Mouse (Mus musculus) liver, adult 2 months (tissue): ENCODE measurements around the gene Serpinb13. TPM values are rescaled to one million over a fixed set of nuclear protein-coding genes. Genes with fewer than 3 reads are reported as not detected.
A peak's percentile ranks its signal among the peaks of the same experiment; 100 is the strongest.

Source experiments
- DNase-seq: peaks from one replicate; pipeline ENCODE4 v3.0.0-alpha.2; 2011; ENCODE audit warnings: low read depth, low spot score; ENCODE audit errors: extremely low read depth
- H3K27ac ChIP-seq: fragments of 200-500 bp; replicated peaks from 2 replicates; pipeline ENCODE4 v1.5.1; 2012; ENCODE audit warnings: low read depth, mild to moderate bottlenecking, control low read depth, inconsistent platforms, low read length; ENCODE audit not compliant: insufficient read depth
- H3K27me3 ChIP-seq: fragments of 200-500 bp; 2 replicates; pipeline ENCODE4 v1.6.1; 2012; ENCODE audit warnings: mild to moderate bottlenecking, moderate library complexity, low read length, inconsistent platforms; ENCODE audit not compliant: control insufficient read depth, insufficient read depth
- H3K36me3 ChIP-seq: fragments of 200-500 bp; 2 replicates; pipeline ENCODE4 v1.6.1; 2012; ENCODE audit warnings: low read length, inconsistent platforms; ENCODE audit not compliant: control insufficient read depth, insufficient read depth
- H3K4me1 ChIP-seq: fragments of 200-500 bp; 2 replicates; pipeline ENCODE4 v1.6.1; 2011; ENCODE audit warnings: low read length; ENCODE audit not compliant: control insufficient read depth, insufficient read depth
- H3K4me3 ChIP-seq: fragments of 200-500 bp; 2 replicates; pipeline ENCODE4 v1.5.1; 2011; ENCODE audit warnings: low read depth, mild to moderate bottlenecking, control low read depth, low read length, moderate library complexity; ENCODE audit not compliant: insufficient read depth
- H3K79me2 ChIP-seq: fragments of 200-500 bp; 2 replicates; pipeline ENCODE4 v1.6.1; 2012; ENCODE audit warnings: inconsistent platforms, mild to moderate bottlenecking, low read length, moderate library complexity; ENCODE audit not compliant: control insufficient read depth, insufficient read depth
- H3K9ac ChIP-seq: fragments of 200-500 bp; 2 replicates; pipeline ENCODE4 v1.6.1; 2012; ENCODE audit warnings: low read depth, mild to moderate bottlenecking, control low read depth, inconsistent platforms, low read length
- CTCF ChIP-seq: fragments of 200-500 bp; IDR thresholded peaks from 2 replicates; pipeline ENCODE4 v1.5.1; 2011; ENCODE audit warnings: low read depth, low read length, control low read depth
- POLR2A ChIP-seq: fragments of 200-500 bp; IDR thresholded peaks from 2 replicates; pipeline ENCODE4 v1.6.1; 2011; ENCODE audit warnings: low read length, control low read depth; ENCODE audit not compliant: insufficient read depth; ENCODE audit errors: extremely low read depth
- WGBS: fragments of 180-500 bp; shearing (Covaris S2); methylation state at CpG from one replicate; pipeline ENCODE4 v1.1.7; 2018; 5-methylcytosine and 5-hydroxymethylcytosine counted together
- polyA plus RNA-seq: library from polyadenylated mRNA; depleted of rRNA; stranded (reverse); fragments of >200 nt; gene quantifications from 2 replicates; pipeline ENCODE4 v1.2.3, GENCODE M21; 2012; rRNA removed
- total RNA-seq: library from RNA; depleted of rRNA; stranded (reverse); fragments of >200 nt; gene quantifications from 2 replicates; pipeline ENCODE4 v1.2.3, GENCODE M21; 2014; rRNA removed

Gene Serpinb13
- not detected in 2 replicates for total RNA-seq
- polyA plus RNA-seq: not detected in 2 replicates

DNA sequence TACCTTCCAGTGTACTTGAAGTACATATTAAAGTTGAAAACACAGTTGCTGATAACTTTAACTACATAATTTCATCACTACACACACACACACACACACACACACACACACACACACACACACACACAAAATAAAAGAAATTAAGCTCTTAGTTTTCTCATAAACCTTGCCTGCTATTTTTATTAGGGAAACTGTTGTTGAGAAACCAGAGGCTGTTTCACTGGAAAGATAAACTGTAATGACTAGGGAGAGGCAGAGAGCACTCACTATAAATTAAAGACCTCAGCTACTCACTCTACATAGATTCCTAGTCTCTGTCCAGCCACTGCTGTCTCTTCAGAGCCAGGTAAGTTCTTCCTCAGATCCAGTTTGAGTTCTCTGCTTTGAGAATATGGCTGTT, at the start of gene Serpinb13:
Gene Serpinb13 (plus strand): TSS at position 301 of the 400 bp plus-strand sequence.
- Histone ChIP-seq H3K4me1 (no peaks in the 10 kb centered on the region), H3K79me2 (no peaks in the 10 kb centered on the region), H3K36me3 (no peaks in the 10 kb centered on the region), H3K27ac (no peak within 1 kb of the TSS), H3K4me3 (no peak within 1 kb of the TSS), H3K9ac (no peak within 1 kb of the TSS), H3K27me3 (no peaks in the 10 kb centered on the region)
- TF ChIP-seq CTCF (no peak), POLR2A (no peak)
- DNase-seq: no peak

DNA sequence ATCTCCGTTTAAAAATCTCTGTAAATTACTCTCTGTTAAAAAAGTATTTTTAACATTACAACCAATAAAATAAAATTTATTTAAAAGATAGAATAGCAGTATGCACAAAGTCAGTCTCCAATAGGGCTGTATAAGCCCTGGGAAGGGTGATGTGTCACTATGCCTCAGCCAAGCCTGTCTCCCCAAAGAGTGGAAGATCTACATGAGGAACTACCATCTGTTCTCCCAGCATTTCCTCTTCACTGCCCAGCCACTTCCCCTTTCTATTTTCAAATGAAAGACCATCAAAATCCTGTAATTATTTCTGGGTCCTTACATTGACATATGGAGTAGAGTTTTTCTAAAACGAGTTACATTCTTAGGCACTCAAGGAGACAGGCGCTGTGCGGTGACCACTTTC, 48.8 kb upstream of the Serpinb13 start:
- Histone ChIP-seq H3K4me3 (no peak overlapping the region), H3K27me3 (no peaks in the 10 kb centered on the region), H3K79me2 (no peaks in the 10 kb centered on the region), H3K9ac (no peak overlapping the region), H3K36me3 (no peaks in the 10 kb centered on the region), H3K27ac (no peak overlapping the region), H3K4me1 (no peaks in the 10 kb centered on the region)
- WGBS: 69% methylated on average over 4 of the region's 4 CpGs
- peak; percentile 14 for DNase-seq
- TF ChIP-seq CTCF: no peak
- TF ChIP-seq POLR2A: no peak

DNA sequence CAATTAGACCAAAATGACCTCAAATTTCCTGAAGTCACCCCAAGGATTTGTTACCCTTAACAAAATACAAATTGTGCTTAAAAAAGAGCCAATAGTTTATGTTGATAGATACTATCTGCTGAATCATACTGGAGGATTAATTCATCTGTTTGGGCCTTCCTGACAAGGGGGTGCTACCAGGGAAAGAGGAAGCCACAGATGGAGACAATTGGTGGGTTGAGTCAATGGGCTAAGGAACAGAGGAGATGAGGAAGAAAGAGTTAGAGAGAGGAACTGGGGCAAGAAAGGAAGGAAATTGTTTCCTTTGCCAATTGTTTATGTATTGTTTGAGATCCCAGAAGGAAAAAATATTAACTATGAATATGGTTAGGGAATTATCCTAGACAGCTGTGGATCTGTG, 47.1 kb upstream of the Serpinb13 start:
- Histone ChIP-seq H3K27me3 (no peaks in the 10 kb centered on the region), H3K27ac (no peak overlapping the region), H3K4me3 (no peak overlapping the region), H3K36me3 (no peaks in the 10 kb centered on the region), H3K4me1 (no peaks in the 10 kb centered on the region), H3K79me2 (no peaks in the 10 kb centered on the region), H3K9ac (no peak overlapping the region)
- TF ChIP-seq CTCF: no peak
- no peak for TF ChIP-seq POLR2A
- peak; percentile 24 for DNase-seq

DNA sequence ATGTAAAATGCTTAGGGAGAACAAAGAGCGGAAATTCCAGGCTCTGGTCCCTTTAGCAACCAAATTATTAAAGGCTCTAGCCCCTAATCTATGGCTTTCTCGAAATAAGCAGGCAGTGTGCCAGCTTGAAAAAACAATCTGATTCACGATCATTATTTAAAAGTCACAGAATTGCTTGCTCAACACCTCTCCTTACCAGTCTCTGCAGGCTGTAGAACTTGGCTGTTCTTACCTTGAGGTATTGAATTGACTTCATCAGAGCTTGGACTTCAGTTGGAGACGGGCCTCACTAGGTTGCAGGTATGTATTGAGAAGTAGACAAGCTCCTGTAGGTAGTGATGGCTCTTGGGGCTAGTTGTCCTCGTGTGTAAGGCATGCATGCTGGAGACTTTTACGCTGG, 46.5 kb upstream of the Serpinb13 start, which contains the start of gene Serpinb12:
Gene Serpinb12 (plus strand): TSS at position 185 of the 400 bp plus-strand sequence.
- WGBS: 65% methylated on average over 6 of the region's 6 CpGs
- Histone ChIP-seq H3K9ac (no peak within 1 kb of the TSS), H3K27ac (no peak within 1 kb of the TSS), H3K4me1 (no peaks in the 10 kb centered on the region), H3K36me3 (no peaks in the 10 kb centered on the region), H3K79me2 (no peaks in the 10 kb centered on the region), H3K27me3 (no peaks in the 10 kb centered on the region), H3K4me3 (no peak within 1 kb of the TSS)
- TF ChIP-seq CTCF (no peak), POLR2A (no peak)
- DNase-seq: no peak

DNA sequence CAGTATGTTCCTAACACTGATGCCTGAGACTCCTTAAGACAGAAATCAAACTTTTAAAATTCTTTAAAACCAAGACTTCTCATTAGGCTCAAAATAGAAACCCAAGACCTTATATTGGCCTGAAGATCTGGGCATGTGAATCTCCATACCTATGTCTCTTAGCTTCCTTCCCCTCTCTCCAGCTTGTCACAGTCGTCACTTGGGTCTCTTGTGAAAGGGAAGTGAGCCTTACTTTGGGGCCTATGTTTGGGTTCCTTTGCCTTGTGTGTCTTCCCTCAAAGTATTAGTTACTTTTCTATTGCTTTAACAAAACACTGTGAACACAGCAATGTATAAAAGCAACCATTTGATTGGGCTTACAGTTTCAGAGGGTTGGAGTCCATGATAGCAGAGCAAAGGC, 33.6 kb upstream of the Serpinb13 start:
- H3K36me3 ChIP-seq: no peaks in the 10 kb centered on the region
- no peak overlapping the region for H3K27ac ChIP-seq
- no peak overlapping the region for H3K4me3 ChIP-seq
- DNase-seq: no peak
- TF ChIP-seq POLR2A (no peak), CTCF (no peak)
- no peak overlapping the region for H3K9ac ChIP-seq
- H3K27me3 ChIP-seq: no peaks in the 10 kb centered on the region
- no peaks in the 10 kb centered on the region for H3K4me1 ChIP-seq
- no peaks in the 10 kb centered on the region for H3K79me2 ChIP-seq
- WGBS: 70% methylated on average over 1 of the region's 1 CpGs

DNA sequence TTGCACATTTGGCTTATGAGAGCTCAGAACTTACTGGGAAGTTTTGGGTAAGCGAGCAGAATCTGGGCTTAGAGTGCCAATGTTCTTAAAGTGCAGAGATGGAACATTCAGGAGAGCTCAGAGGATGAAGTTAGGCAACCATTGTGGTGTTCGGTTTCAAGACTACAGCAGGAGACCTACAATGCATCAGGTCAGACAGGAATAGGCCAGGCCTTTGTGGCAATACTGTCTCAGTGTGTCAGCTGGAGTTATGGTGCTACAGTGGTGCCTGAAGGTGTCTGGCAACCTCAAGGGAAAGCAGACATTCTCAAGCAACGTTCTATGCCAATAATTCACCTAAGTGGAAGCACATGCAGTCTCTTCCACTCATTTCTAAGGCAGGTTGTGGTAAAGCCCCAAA, 20.8 kb upstream of the Serpinb13 start:
- Histone ChIP-seq H3K36me3 (no peaks in the 10 kb centered on the region), H3K79me2 (no peaks in the 10 kb centered on the region), H3K27ac (no peak overlapping the region), H3K9ac (no peak overlapping the region), H3K27me3 (no peaks in the 10 kb centered on the region), H3K4me1 (no peaks in the 10 kb centered on the region), H3K4me3 (no peak overlapping the region)
- WGBS: 65% methylated on average over 3 of the region's 3 CpGs
- no peak for DNase-seq
- no peak for TF ChIP-seq POLR2A
- TF ChIP-seq CTCF: no peak
